Mouse (Mus musculus) monocyte, adult 2 months (primary cell): ENCODE results near the gene Lrrc47.

Experiments used
- DNase-seq, 2 experiments: peaks; one replicate each; pipeline ENCODE4 v3.0.0; 2022; ENCODE audit warnings: low spot score in 2 of 2, low read depth in 1 of 2

The Lrrc47 gene

DNA sequence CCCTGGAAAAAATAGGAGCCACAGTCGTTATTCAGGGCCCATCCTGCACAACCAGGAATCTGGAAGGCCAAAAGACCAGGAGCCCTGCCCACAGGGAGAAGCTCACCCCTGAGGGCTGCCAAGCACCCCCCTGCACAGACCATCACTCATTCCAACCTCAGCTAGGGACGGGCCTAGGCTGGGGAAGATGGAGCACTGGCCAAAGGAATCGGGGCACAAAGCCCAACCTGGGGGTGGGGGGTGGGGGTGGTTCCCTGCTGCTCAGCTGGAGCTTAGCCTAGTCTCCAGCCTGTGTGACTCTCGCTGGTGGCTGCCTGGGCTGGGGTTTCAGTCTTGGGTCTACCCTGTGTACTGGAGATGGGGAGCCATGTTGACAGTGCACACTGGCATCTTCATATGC, 11.3 kb downstream of the Lrrc47 start:
- no peak for DNase-seq

DNA sequence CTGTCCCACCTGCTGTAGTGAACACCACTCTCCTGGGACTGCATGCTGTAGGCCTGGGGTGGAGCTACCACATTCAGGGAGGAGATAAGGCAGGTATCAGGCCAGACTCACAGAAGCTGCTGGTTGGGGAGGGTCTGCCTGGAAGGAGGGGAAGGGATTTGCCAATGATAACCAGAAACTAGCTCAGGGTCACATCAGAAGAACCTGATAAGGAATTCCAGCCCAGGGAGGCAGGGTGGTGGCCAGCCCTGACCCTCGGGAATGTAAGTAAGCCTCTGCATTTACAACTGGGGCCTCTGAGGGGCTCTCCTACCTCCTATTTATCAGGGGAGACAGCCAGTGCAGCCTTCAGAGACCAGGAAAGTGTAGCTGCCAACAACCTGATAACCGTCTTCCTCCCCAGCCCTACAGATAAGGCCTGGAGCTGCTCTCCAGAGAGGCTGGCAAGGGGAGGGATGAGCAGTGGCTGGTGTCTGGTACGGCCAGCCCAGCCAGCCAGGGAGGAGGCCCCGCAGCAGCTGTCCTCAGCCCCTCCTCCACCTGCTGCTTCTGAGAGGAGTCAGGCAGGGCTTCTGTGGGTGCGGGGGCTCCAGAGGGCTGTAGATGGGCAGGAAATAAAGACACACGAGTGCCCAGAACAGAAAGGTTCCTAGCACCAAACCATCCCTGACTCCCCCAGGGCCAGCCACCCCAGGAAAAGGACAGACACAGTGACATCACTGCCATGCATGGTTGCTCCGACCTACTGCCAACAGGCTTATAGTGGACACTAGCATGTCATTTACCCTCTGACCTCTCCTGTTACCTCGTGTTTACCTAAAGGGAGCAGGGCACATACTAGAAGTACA, 12.4 kb downstream of the Lrrc47 start:
- no peak for DNase-seq

DNA sequence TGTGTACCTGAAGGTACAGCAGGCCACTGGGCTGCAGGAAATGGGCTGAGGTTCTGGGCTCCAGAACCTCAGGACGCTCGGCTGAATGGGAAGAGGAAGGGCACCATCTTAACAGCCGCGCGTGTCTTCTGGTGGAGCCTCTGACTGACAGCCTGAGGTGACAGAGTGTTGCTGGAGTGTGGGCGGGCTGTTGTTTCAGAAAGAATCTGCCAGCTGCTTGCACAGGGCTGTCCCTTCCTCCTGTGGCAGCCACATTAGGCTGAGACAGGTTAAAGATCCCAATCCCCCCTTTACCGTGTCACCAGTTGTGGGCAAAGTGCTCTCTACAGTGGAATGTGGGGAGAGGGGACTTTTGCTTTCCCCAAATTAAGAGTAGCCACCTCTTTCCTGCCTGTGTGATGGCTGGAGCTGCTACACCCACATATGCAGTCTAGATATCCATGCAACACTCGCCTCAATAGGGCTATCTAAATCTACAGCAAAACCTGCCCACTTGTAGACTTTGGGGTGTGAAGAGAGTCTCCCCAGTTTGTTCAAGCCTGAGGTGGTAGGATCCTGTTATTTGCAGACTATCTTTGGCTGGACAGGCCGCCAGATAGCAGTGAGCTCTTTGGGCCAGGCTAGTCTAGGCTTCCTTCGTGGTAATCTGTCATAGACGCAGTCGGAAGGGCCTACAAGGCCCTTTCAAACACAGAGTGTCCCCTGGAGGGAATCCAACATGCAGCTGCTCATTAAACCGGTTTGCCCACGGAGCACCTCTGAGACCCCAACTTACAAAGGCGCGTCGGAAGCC, 13.4 kb downstream of the Lrrc47 start:
- DNase-seq, result no peak

DNA sequence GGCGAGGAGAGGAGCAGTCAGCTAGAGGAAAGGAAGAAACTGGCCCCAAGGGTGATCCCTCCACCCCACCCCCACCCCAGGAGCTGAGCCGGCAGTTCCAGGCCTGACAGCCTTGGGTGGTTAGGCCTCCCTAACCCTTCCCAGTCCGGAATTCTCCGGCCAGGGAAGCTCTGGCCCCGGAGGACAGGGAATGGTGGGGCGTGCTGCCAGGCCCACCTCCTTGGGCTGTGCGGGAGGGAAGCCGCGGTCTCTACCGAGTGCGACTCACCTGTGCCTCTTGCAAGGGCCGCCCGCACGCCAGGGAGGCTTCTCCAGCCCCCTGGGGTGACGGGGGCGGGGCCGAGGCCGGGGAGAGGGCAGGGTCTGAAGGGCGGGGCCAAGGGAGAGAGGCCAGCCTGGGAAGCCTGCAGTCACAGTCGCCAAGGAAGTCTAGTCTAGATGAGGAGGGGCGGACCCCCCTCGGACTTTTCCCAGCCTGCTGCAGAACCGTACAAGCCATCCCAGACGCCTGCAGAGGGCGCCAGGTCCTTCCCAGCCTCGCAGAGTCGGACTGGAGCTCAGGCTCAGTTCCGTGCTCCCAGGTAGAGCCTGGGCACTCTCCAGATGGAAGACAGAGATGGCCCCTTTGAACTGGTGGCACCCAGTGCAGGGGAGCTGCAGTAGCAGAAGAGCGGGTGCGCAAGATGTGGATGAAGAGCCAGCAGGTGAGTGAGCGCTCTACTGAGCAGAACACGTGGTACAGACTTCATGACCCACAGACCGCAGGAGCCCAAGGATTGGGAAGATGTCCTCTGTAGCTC, 14.3 kb downstream of the Lrrc47 start, which contains the start of gene Smim1:
Gene Smim1 (minus strand): TSS at position 590 of the 800 bp plus-strand sequence.
- DNase-seq, result no peak

DNA sequence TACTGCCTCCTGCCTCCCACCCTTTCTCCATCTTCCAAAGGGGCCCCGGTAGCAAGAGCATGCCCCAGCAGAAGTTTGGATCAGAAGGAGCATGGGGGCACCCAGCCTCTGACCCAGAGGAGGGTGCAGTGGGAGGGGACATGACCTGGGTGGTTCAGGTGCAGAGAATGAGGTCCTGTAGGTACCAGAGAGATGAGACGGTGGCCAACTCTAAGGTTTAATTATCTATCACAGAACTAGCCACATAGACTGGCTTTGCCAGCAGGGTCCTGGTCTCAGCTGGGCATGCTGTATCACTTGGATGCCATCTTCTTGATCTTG, 14.9 kb downstream of the Lrrc47 start:
- no peak for DNase-seq

DNA sequence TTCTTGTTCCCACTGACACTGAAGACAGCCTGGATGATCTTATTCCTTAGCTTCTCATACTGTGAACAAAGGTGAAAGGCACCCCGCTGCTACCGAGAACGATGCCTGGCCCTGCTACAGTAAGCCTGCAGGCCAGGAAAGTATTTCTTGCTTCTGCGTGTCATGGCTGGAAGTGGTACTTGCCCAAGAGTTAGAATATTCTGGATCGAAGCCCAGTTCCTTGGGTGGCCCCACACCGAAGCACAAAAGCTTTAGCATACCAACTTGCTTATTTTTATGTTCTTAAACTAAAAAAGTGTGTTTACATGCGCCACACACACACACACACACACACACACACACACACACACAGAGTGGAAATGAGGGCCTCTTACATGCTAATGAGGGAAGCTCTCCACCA, 16.5 kb downstream of the Lrrc47 start:
- no peak for DNase-seq

DNA sequence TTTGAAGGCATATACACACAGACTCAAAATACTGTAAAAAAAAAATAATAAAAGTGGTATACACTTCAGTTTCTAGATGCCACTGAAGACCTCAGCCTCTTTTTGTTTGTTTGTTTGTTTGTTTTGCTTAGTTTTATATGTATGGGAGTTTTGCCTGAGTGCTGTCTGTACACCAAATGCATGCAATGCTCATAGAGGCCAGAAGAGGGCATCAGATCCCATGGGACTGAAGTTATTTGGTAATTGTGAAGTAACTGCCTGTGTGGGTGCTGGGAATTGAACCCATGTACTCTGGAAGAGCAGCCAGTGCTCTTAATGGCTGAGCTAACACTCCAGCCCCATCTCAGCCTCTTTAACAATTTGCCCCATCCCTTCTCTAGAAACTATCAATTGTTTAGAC, 17.1 kb downstream of the Lrrc47 start:
- no peak for DNase-seq

DNA sequence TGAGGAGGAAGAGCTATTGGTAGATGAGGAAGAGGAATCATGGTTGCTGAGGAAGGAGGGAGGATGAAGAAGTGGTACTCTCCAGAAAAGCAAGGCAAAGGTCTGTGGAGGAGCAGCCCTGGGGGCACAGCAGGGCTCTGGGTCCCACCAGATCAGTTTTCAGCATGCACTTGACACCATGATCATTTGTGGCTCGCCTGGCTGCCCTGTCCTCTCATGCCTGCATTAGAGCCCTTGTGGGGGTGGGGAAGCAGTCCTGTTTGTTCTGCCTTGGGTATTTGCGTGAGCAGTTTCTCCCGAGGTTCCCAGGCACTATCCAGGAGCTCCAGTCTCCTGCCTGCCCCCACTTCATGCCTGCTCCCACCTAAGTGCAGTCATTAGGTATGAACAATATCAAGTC, 25.6 kb downstream of the Lrrc47 start:
- DNase-seq, result no peak

DNA sequence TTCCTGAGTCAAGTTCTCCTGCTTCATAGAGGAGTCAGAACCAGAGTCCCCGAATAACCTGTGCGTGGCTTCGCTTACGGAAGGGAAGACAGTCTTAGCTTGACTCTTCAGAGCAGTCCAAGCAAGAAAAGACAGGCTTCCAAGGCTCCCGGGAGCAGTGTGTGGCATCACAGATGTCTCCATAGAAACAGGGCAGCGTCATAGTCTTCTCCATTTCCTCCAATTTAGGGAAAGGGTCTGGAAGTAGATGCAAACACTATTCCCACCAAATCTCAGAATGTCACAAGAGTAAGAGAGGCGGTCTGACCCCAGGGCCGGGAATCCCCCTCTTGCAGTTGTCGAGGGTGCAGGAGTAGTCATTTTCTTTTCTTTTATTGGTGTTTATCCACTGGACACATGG, 31.0 kb downstream of the Lrrc47 start, which contains the start of gene Ccdc27:
Gene Ccdc27 (minus strand): TSS at position 101 of the 400 bp plus-strand sequence.
- DNase-seq, result no peak

DNA sequence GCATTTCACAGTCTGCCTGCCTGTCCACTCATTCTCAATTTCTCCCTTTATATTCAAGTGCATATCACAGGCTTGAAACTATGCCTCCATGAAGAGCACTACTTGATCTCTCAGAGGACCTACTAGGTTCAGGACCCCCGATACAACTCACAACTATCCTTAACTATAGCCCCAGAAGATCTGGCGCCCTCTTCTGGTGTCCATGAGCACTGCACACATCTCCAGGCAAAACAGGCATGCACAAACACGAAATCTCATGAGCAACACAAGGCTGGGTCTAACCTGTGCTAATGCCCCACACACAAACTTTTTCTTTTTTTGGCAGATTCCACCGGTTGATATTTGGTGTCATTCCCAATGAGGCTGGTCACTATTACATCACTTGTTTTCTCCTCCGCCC, 34.3 kb downstream of the Lrrc47 start:
- DNase-seq, result no peak

DNA sequence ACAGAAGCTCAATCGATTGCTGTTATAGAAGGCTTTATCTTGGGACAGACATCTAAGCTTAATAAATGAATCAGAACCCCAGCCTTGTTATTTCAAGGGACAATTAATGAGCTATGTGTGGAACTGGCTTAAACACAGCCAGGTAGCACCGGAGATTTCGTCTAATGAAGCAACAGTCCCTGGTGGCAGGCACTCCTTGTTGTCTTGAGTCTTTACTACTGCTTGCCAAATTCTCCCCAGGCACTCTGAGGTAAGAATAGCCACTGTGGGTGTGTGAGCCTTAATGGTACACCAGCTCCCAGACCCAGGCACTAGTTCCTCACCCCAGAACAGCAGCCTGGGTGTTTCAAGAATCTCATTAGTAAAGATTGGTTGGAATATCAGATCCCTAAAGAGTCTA, 39.9 kb downstream of the Lrrc47 start:
- DNase-seq, result no peak

DNA sequence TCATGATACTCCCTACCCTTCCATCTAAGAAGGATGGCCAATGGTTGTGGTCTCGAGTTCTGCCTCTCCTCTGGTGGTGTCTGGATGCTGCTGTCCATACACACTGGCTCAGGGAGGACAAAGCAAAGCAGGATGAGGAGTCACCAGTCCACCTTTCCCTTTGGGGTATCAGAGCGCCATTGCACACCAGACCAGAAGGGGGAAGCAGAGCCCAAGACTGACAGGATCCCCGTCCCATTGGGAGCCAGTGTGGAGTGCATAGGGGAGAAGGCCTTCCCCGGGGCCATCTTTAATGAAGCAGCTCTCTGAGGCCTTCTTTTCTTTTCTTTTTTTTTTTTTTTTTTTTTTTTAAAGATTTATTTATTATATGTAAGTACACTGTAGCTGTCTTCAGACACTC, 41.5 kb downstream of the Lrrc47 start:
- no peak for DNase-seq

DNA sequence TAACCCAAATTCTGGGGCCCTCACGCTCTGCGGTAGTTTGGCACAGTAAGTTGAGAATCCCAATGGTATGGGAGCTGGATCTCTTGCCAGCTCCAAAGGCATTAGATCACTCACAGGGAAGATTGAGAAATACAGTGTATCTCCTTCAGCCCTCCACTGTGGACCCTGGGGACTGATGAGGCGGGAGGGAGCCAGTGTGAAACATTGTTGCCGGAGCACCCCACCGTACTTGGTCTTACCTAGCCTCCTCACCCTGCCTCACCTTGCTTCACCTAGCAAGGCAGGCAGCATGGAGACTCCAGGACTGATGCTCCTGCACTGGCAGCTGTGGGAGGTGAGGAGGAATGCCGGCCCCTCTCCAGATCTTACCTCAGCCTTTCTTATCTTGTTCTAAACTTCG, 44.0 kb downstream of the Lrrc47 start:
- no peak for DNase-seq

DNA sequence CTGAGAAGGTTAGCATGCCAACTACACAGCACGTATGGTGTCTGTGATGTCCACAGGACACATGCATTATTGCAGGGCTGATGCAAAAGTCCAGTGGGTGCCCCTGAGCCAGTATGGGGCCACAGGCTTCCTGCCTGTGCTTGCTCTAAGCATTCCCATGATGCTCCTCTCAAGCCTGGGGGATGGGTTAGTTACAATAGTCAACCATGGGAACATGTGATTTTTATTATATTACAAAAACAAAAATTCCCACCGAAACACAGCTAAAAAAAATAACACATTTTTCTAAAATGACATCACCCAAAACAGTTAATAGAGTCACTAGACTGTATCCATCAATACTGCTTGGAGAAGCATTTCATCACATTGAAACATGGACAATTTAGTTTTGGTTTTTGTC, 44.5 kb downstream of the Lrrc47 start:
- no peak for DNase-seq

DNA sequence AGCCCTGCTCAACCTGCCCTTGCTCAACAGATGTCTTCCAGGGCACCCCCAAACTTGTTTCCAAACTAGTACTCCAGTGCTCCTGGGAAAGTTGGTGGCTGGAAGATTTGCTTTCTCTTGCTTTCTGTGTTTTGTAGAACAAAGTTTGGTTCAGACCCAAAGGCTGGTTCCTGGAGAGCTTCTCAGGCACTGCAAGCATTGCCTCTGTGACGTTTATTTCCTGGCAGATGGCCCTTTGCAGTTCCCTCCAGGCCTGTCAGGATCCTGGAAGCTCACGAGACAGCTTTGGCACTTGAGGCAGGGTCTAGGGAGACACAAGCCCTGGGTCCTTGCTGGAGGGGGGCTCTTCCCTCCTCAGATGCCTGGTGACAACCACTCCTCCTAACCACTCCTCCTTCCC, 45.1 kb downstream of the Lrrc47 start:
- no peak for DNase-seq

DNA sequence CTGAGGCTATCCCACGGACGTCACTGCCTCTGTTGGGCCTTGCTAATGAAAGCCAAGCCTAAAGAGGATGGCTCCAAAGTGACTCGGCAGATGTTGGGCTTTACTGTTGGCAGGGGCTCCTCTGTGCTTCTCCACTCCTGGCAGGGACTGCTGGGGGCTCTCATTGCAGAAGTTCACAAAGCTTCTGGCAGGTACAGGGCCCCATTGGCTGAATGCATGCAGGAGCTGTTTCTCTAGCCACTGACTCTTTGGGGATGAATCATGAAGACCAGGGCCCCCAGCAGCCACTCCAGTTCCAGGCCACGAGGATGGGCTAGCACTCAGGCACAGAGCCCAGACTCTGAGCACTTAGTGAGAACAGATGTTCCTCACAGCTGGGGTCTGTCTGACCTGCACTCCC, 46.2 kb downstream of the Lrrc47 start:
- DNase-seq, result no peak

DNA sequence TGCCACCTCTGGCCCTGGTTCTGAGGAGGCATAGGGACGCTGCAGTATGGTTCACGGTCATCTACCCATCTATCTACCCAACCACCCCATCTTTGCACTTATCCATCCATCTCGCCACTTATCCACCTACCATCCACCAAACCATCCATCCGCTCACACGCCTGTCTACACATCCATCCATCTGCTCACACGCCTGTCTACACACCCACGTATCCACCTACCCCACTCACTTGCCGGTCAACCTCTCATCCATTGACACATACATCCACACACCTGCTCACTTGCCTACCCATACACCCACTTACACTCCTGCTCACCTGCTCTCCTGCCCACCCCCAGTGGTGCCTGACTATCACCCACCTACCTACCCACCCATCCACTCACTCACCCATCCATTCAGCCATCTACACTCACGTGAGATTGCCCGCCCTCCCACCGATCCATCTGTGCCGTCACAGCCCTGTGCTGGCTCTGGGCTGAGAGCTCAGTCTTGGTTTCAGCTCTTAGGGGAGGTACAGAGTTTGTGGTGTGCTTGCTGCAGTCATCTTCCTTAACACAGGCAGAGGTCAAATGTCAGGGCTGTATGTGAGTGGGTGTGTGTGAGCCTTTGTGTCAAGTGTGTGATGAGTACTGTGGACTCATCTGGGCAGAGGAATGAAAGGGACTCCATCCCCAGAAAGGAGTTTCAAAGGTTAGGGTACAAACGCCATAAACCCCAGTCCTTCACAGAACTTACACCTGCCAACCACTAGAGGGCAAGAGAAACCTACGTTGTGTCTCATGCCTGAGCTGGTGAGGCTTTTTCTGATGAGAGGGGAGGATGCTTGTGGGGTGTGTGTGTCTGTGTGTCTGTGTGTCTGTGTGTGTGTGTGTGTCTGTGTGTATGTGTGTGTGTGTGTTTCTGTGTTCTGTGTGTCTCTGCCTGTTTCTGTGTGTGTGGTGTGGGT, 53.6 kb downstream of the Lrrc47 start:
- no peak for DNase-seq

DNA sequence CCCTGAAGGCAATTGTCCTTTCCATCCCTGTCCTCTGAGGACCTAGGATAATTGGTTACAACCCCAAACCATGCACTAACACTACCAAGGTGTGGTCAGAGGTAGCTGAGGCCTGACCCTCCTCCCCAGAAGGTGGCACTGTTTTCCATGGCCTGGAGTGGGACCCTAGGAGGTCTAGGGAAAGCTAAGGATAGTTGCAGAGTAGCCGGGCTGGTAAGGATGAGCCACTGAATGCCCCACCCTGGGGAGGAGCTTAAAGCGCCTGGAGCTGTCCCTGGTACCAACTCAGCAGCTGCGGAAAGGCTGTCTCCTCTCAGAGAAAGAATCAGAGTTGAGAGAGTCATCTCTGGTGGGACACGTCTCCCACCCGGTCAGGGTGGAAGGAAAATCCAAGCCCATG, 59.4 kb downstream of the Lrrc47 start:
- DNase-seq, result no peak
